Mouse (Mus musculus): Measurements from ENCODE around the gene Cdiptos. TPM values are rescaled to one million over a fixed set of nuclear protein-coding genes. Genes with fewer than 3 reads are reported as not detected.

Gene Cdiptos
- polyA plus RNA-seq, 1 experiment from 2014 or later, result 2.8 TPM

GRCm38 (mm10) chr7:127018416-127019305 lies 42.8 kb upstream of the Cdiptos start:
- TF ChIP-seq CTCF (IDR thresholded peaks at IDR 0.05; ENCODE audit: low read depth), result no peak
- Histone ChIP-seq H3K4me1 (replicated peaks; ENCODE audit: insufficient read depth, low read length) (peaks cover 47% of the 10 kb centered on the region), H3K4me2 (ENCODE audit: low read length) (peak overlapping the region; percentile 85; the same call in 1 of the 2 replicates), H3K27me3 (ENCODE audit: insufficient read depth, low read length) (no peaks in the 10 kb centered on the region), H3K9ac (ENCODE audit: low read depth, low read length) (peak overlapping the region; percentile 44; the same call in 1 of the 2 replicates), H3K27ac (peak overlapping the region; percentile 60; the same call in 1 of the 2 replicates), H3K9me3 (replicated peaks; ENCODE audit: low read length) (no peaks in the 10 kb centered on the region), H3K36me3 (ENCODE audit: insufficient read depth, low read length) (0 out of 2 replicates have a peak, but pooled peaks cover 15% of the 10 kb centered on the region), H3K4me3 (replicated peaks; ENCODE audit: low read depth, low read length) (0 out of 2 replicates have a peak overlapping the region, but pooled peaks have one; percentile 7)
- 37% methylated on average over 15 of the region's 15 CpGs for WGBS
- no peak for ATAC-seq (replicated peaks; ENCODE audit: low FRiP score, low read depth)
- DNase-seq (ENCODE audit: low spot score), result peak; percentile 17

DNA sequence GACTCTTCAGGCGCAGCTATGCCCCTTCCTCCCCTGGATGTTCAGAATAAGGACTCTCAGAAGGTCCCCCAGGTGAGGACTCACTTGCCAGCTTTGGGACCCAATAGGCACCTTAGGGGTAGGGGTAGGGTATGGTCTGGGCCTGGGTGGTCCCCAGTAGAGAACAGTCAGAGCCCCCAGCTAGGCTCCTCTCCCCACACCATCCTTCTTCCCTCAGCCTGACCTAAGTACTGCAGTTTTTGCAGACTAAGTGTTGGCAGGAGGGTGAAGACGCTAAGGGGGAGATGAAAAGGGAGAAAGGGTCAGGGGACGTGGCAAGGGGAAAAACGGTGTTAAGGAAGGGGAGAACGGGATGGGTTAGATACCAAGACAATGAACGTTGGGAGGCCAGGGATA lies 42.0 kb upstream of the Cdiptos start:
- 31% methylated on average over 6 of the region's 6 CpGs for WGBS
- DNase-seq (ENCODE audit: low spot score), result no peak

DNA sequence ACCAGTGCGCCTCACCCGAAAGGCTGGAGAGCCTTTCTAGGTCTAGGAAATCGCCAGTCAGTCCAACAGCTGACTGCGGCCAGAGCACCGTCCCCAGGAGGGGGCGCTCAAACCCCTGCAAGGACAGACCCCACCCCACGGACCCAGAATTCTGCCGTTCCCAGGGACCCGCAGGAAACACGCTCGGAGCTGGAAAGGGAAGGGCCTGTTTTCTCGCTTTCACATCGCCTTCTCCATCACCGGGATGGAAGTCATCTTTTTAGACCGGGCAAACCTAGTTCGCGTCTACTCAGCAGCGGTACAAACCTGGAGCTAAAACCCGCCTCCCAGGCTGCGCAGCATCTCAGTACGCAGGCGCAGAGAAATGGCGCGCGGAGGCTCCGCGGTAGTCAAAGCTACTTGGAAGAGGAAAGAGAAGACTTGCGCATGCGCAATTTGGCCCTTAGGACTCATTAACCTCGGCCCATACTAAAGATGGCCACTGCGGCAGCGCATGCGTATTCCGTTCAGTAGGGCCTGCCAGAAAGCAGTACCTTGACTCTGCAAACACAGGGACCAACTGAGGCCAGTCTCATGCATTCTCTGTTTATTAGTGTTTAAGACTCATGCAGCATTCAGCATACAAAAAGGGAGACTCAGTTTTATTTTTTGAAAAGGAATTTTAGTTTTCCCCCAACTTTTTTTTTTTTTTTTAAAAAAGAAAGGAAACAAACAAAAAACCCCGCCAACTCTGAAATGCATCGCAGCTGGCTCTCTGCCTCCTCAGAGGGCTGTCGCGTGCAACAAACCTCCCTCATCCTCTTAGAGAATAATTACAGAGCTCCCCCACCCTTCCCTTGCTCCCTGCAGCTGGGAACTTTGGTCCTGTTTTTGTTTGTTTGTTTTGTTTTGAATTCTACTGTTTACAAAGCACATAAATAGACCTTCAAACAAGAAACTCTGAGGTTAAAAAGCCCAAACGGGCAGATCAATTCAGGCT lies 41.4 kb upstream of the Cdiptos start, which contains the start of gene Pagr1a:
Gene Pagr1a (minus strand): TSS at position 382 of the 979 bp plus-strand sequence.
- peak; percentile 88 for TF ChIP-seq CTCF (IDR thresholded peaks at IDR 0.05; ENCODE audit: low read depth)
- H3K27ac ChIP-seq, result peak within 1 kb of the TSS; percentile 95
- no peaks in the 10 kb centered on the region for H3K9me3 ChIP-seq (replicated peaks; ENCODE audit: low read length)
- H3K36me3 ChIP-seq (ENCODE audit: insufficient read depth, low read length), result 0 out of 2 replicates have a peak, but pooled peaks cover 7% of the 10 kb centered on the region
- peaks cover 41% of the 10 kb centered on the region for H3K4me1 ChIP-seq (replicated peaks; ENCODE audit: insufficient read depth, low read length)
- H3K4me3 ChIP-seq (replicated peaks; ENCODE audit: low read depth, low read length), result peak within 1 kb of the TSS; percentile 68
- peak; percentile 100 for DNase-seq (ENCODE audit: low spot score)
- peak within 1 kb of the TSS; percentile 79 for H3K4me2 ChIP-seq (ENCODE audit: low read length)
- 2% methylated on average over 39 of the region's 39 CpGs for WGBS
- peak within 1 kb of the TSS; percentile 82 for H3K9ac ChIP-seq (ENCODE audit: low read depth, low read length)
- no peaks in the 10 kb centered on the region for H3K27me3 ChIP-seq (ENCODE audit: insufficient read depth, low read length)
- peak; percentile 76 for ATAC-seq (replicated peaks; ENCODE audit: low FRiP score, low read depth)

More for the DNA sequence above, 42.0 kb upstream of the Cdiptos start:
- no peak for ATAC-seq (replicated peaks; ENCODE audit: low FRiP score, low read depth)
- Histone ChIP-seq H3K4me1 (replicated peaks; ENCODE audit: insufficient read depth, low read length) (peaks cover 43% of the 10 kb centered on the region), H3K4me3 (replicated peaks; ENCODE audit: low read depth, low read length) (0 out of 2 replicates have a peak overlapping the region, but pooled peaks have one; percentile 7), H3K27me3 (ENCODE audit: insufficient read depth, low read length) (no peaks in the 10 kb centered on the region), H3K36me3 (ENCODE audit: insufficient read depth, low read length) (0 out of 2 replicates have a peak, but pooled peaks cover 13% of the 10 kb centered on the region), H3K27ac (peak overlapping the region; percentile 60), H3K9ac (ENCODE audit: low read depth, low read length) (no peak overlapping the region), H3K4me2 (ENCODE audit: low read length) (0 out of 2 replicates have a peak overlapping the region, but pooled peaks have one; percentile 14), H3K9me3 (replicated peaks; ENCODE audit: low read length) (no peaks in the 10 kb centered on the region)
- no peak for TF ChIP-seq CTCF (IDR thresholded peaks at IDR 0.05; ENCODE audit: low read depth)

- Histone ChIP-seq H3K9me3 (replicated peaks; ENCODE audit: low read length) (no peaks in the 10 kb centered on the region), H3K36me3 (ENCODE audit: insufficient read depth, low read length) (0 out of 2 replicates have a peak, but pooled peaks cover 4% of the 10 kb centered on the region), H3K4me2 (ENCODE audit: low read length) (peak overlapping the region; percentile 79), H3K9ac (ENCODE audit: low read depth, low read length) (peak overlapping the region; percentile 82), H3K4me3 (replicated peaks; ENCODE audit: low read depth, low read length) (peak overlapping the region; percentile 68), H3K27me3 (ENCODE audit: insufficient read depth, low read length) (no peaks in the 10 kb centered on the region), H3K4me1 (replicated peaks; ENCODE audit: insufficient read depth, low read length) (peaks cover 36% of the 10 kb centered on the region), H3K27ac (peak overlapping the region; percentile 95)
- no peak for TF ChIP-seq CTCF (IDR thresholded peaks at IDR 0.05; ENCODE audit: low read depth)
- ATAC-seq (replicated peaks; ENCODE audit: low FRiP score, low read depth), result peak; percentile 27
- DNase-seq (ENCODE audit: low spot score), result no peak
- 1% methylated on average over 22 of the region's 22 CpGs for WGBS
Measured at GRCm38 (mm10) chr7:127016486-127016938, 40.6 kb upstream of the Cdiptos start.

DNA sequence TGATC lies 40.4 kb upstream of the Cdiptos start, which contains the start of gene Pagr1b:
Gene Pagr1b (minus strand): TSS at position 4 of the 5 bp plus-strand sequence.
- Histone ChIP-seq H3K4me2 (ENCODE audit: low read length) (peak within 1 kb of the TSS; percentile 79), H3K4me3 (replicated peaks; ENCODE audit: low read depth, low read length) (peak within 1 kb of the TSS; percentile 68), H3K36me3 (ENCODE audit: insufficient read depth, low read length) (0 out of 2 replicates have a peak, but pooled peaks cover 4% of the 10 kb centered on the region), H3K4me1 (replicated peaks; ENCODE audit: insufficient read depth, low read length) (peaks cover 34% of the 10 kb centered on the region), H3K9ac (ENCODE audit: low read depth, low read length) (peak within 1 kb of the TSS; percentile 82), H3K27me3 (ENCODE audit: insufficient read depth, low read length) (no peaks in the 10 kb centered on the region), H3K9me3 (replicated peaks; ENCODE audit: low read length) (no peaks in the 10 kb centered on the region), H3K27ac (peak within 1 kb of the TSS; percentile 95)
- no peak for DNase-seq (ENCODE audit: low spot score)
- TF ChIP-seq CTCF (IDR thresholded peaks at IDR 0.05; ENCODE audit: low read depth), result no peak
- ATAC-seq (replicated peaks; ENCODE audit: low FRiP score, low read depth), result no peak

DNA sequence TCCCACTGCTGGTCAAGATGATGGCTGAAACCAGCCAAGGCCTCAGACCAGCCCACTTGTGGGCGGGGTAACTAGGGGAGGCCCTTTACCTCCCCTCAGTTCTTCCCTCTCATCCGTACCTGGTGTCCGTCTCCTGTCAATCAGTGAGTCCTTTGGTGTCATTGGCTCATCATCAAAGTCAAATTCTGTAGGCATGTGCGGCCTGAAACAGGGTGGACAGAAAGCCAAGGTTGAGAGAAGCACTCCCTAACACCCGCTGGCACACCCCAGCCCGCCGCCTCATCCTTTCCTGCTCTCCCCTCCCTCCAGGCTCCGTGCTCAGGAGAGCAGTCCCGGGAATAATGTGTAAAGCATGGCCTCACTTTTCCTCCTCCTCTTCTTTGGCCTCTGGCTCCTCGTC lies 40.2 kb upstream of the Cdiptos start:
- Histone ChIP-seq H3K4me3 (replicated peaks; ENCODE audit: low read depth, low read length) (peak overlapping the region; percentile 68), H3K4me2 (ENCODE audit: low read length) (peak overlapping the region; percentile 79), H3K9me3 (replicated peaks; ENCODE audit: low read length) (no peaks in the 10 kb centered on the region), H3K4me1 (replicated peaks; ENCODE audit: insufficient read depth, low read length) (peaks cover 32% of the 10 kb centered on the region; the same call in 1 of the 2 replicates), H3K27ac (peak overlapping the region; percentile 95), H3K9ac (ENCODE audit: low read depth, low read length) (peak overlapping the region; percentile 82), H3K36me3 (ENCODE audit: insufficient read depth, low read length) (0 out of 2 replicates have a peak, but pooled peaks cover 4% of the 10 kb centered on the region), H3K27me3 (ENCODE audit: insufficient read depth, low read length) (no peaks in the 10 kb centered on the region)
- no peak for TF ChIP-seq CTCF (IDR thresholded peaks at IDR 0.05; ENCODE audit: low read depth)
- DNase-seq (ENCODE audit: low spot score), result peak; percentile 73
- WGBS, result under 1% methylated on average over 10 of the region's 10 CpGs
- peak; percentile 34 for ATAC-seq (replicated peaks; ENCODE audit: low FRiP score, low read depth)

Measured in kidney, postnatal 0 days (tissue).